8 mouse cellular contexts compared by ENCODE assay signal in the genomic region with DNA sequence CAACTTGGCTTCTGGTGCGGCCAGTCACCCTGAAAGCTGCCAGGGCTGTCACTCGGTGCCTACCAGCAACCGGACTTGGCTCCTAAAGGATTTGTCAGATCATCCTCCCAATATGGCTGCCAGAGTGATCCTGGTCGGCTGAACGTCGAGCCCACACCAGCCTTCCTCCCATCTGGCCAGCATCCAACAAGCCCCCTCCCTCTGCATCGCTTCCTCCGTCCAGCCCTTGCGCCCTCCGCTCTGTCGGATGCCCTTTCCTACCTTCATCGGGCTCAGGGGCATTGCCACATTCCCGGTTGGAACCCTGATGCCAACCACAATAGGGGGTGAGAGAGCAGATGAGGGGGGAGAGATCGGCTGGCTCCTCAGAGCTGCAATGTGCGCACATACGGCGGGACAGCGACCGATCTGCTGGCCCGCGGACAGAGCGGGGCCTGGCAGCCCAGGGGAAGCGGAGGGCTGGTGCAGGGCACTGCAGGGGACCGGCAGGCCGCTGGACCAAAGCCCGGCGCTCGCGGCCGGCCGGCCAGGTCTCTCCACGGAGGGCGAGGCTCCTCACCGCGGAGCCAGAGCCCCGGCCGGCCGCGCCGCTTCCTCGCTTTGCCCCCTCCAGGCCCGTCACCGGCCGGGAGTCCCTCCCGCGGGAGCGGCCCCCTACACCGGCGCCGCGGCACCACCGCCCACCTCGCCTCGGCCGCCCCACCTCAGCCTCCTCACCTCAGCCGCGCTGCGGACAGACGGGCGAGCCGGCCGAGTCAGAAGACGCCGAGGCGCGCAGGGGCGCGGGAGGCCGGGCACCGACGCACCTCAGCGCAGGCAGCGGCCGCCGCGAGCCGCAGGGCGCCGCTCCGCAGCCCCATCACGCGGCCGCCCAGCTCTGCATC. TPM values are rescaled to one million over a fixed set of nuclear protein-coding genes. Genes with fewer than 3 reads are reported as not detected.
DNase-seq lines count a peak whose midpoint lies in the region; ATAC-seq lines count a peak whose summit lies in the region.

No protein-coding gene starts in this region.

- under 1% methylated on average over 83 of the region's 83 CpGs for WGBS in forebrain, embryonic 15.5 days
- WGBS in liver, embryonic 16.5 days (ENCODE audit: insufficient replicate concordance) = under 1% methylated on average over 79 of the region's 83 CpGs
- under 1% methylated on average over 37 of the region's 83 CpGs for WGBS in neural tube, embryonic 14.5 days

- peak; percentile 59 for ATAC-seq in forebrain, embryonic 15.5 days (replicated peaks)
- peak; percentile 47 for ATAC-seq in liver, embryonic 16.5 days (ENCODE audit: low read depth)
- peak; percentile 52 for ATAC-seq in neural tube, embryonic 14.5 days (ENCODE audit: low read depth)

- no peaks in the 10 kb centered on the region for H3K36me3 ChIP-seq in forebrain, embryonic 15.5 days
- no peaks in the 10 kb centered on the region for H3K36me3 ChIP-seq in liver, embryonic 16.5 days (ENCODE audit: control insufficient read depth, insufficient read depth)
- H3K36me3 ChIP-seq in neural tube, embryonic 14.5 days (ENCODE audit: control insufficient read depth, insufficient read depth, low read length) = no peaks in the 10 kb centered on the region

- peak overlapping the region; percentile 96 for H3K27ac ChIP-seq in forebrain, embryonic 15.5 days (replicated peaks)
- peak overlapping the region; percentile 54 for H3K27ac ChIP-seq in liver, embryonic 16.5 days (ENCODE audit: low read length)
- H3K27ac ChIP-seq in neural tube, embryonic 14.5 days (ENCODE audit: low read depth, low read length) = peak overlapping the region; percentile 98

- H3K4me3 ChIP-seq in forebrain, embryonic 15.5 days = peak overlapping the region; percentile 70
- peak overlapping the region; percentile 74 for H3K4me3 ChIP-seq in liver, embryonic 16.5 days (ENCODE audit: low read depth, low read length)
- H3K4me3 ChIP-seq in neural tube, embryonic 14.5 days (ENCODE audit: low read depth, low read length) = peak overlapping the region; percentile 98

- H3K27me3 ChIP-seq in forebrain, embryonic 15.5 days = no peaks in the 10 kb centered on the region
- peaks cover 16% of the 10 kb centered on the region for H3K27me3 ChIP-seq in liver, embryonic 16.5 days (ENCODE audit: control insufficient read depth, insufficient read depth, low read depth, low read length)
- H3K27me3 ChIP-seq in neural tube, embryonic 14.5 days (ENCODE audit: control insufficient read depth, insufficient read depth, low read length) = peaks cover 4% of the 10 kb centered on the region; the same call in 1 of the 2 replicates

- peak; percentile 33 for DNase-seq in ES-CJ7 (ENCODE audit: low read depth, low spot score)
- DNase-seq in cerebellum, adult 11 months = peak; percentile 83
- peak; percentile 77 to 86 for DNase-seq in heart, postnatal 14 days
- peak; percentile 76 for DNase-seq in layer of hippocampus, adult 11-12 months (ENCODE audit: low spot score)
- DNase-seq in thymus, postnatal 36 days = peak; percentile 12 to 22

- peaks cover 49% of the 10 kb centered on the region for H3K4me1 ChIP-seq in forebrain, embryonic 15.5 days
- H3K4me1 ChIP-seq in liver, embryonic 16.5 days (ENCODE audit: control insufficient read depth, low read depth, low read length) = peaks cover 8% of the 10 kb centered on the region
- H3K4me1 ChIP-seq in neural tube, embryonic 14.5 days (ENCODE audit: control insufficient read depth, insufficient read depth, low read length) = peaks cover 42% of the 10 kb centered on the region

- no peaks in the 10 kb centered on the region for H3K9me3 ChIP-seq in forebrain, embryonic 15.5 days
- no peaks in the 10 kb centered on the region for H3K9me3 ChIP-seq in liver, embryonic 16.5 days (replicated peaks; ENCODE audit: control insufficient read depth, low read length)
- no peaks in the 10 kb centered on the region for H3K9me3 ChIP-seq in neural tube, embryonic 14.5 days (ENCODE audit: control insufficient read depth, low read length)

- intact Hi-C loops in heart, postnatal 14 days (cut with DNase I) = loop anchor here (2.0 to 5.0 kb wide), 3 partner anchors 16 to 50 kb away; no protein-coding TSS in a partner anchor

- peak overlapping the region; percentile 82 for H3K9ac ChIP-seq in forebrain, embryonic 15.5 days (replicated peaks)
- H3K9ac ChIP-seq in liver, embryonic 16.5 days (ENCODE audit: low read depth, low read length) = peak overlapping the region; percentile 75
- peak overlapping the region; percentile 99 for H3K9ac ChIP-seq in neural tube, embryonic 14.5 days (replicated peaks; ENCODE audit: low read depth, low read length)

- H3K4me2 ChIP-seq in forebrain, embryonic 15.5 days (replicated peaks) = peak overlapping the region; percentile 48
- peak overlapping the region; percentile 97 for H3K4me2 ChIP-seq in liver, embryonic 16.5 days (ENCODE audit: low read depth, low read length)
- H3K4me2 ChIP-seq in neural tube, embryonic 14.5 days (ENCODE audit: low read depth, low read length) = peak overlapping the region; percentile 79

RNA-seq across cellular contexts. Expression of gene Kif1b, which starts 0.5 kb away (rescaled TPM):
- 135 and 141 TPM in 2 replicates for polyA plus RNA-seq in forebrain, embryonic 15.5 days (2015; fragmentation: Nextera tagmentation; extraction: Ambion mirVana)
- total RNA-seq in heart, postnatal 14 days (2021) = 100 to 1,000 TPM; 134 to 138 TPM
- polyA plus RNA-seq in liver, embryonic 16.5 days (2015; fragmentation: Nextera tagmentation; extraction: Ambion mirVana) = 4.8 and 5.5 TPM in 2 replicates
- 174 and 224 TPM in 2 replicates for polyA plus RNA-seq in neural tube, embryonic 14.5 days (2014; fragmentation: Nextera tagmentation; extraction: Ambion mirVana)

Comparison
In these comparisons a context has a peak if more than half of its experiments do, and no peak if none do; other contexts are left out.
1. Peak in every context shown above with its lines: DNase-seq, ATAC-seq, H3K4me3 ChIP-seq and H3K27ac ChIP-seq.
2. DNase-seq: peak in every context shown above with its lines; median percentile 83 in cerebellum, adult 11 months; 82 in heart, postnatal 14 days; 76 in layer of hippocampus, adult 11-12 months; 33 in ES-CJ7; 17 in thymus, postnatal 36 days.
3. RNA of gene Kif1b, which starts 0.5 kb away (polyA plus RNA-seq): 174 to 224 TPM in neural tube, embryonic 14.5 days and 135 to 141 TPM in forebrain, embryonic 15.5 days; 4.8 to 5.5 TPM in liver, embryonic 16.5 days; every median in the first group is over 10 times any median in the second.